Mouse (Mus musculus) heart, postnatal 0 days (tissue): ENCODE data around the gene Leprot.

Source experiments
- CTCF ChIP-seq: IDR thresholded peaks from 2 replicates; pipeline ENCODE4 v1.5.1; 2016; ENCODE audit warnings: antibody characterized with exemption, control low read depth, low read depth
- EP300 ChIP-seq: IDR thresholded peaks from 2 replicates; pipeline ENCODE4 v1.6.1; 2016; ENCODE audit warnings: antibody characterized with exemption, low read depth

DNA sequence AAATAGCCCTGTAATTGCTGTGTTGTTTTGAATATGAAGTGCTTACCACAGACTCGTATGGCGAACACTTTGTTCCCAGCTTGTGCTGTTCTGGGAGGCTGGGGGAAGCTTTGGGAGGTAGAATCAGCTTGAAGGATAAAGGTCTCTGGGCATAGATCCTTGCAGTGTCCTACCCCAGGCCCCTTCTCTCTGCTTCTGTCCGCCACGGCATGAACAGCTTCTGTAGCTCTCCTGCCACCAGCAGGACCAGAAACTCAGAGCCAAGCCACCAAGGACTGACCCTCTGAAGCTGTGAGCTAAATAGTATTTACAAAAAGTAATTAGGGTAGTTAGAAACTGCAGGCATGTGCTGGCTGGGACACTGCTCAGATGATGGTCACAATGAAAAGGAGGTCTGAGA lies 17.2 kb downstream of the Leprot start:
- TF ChIP-seq CTCF (no peak), EP300 (no peak)
